Mouse (Mus musculus): ENCODE results near the gene Tex10.
"Not testable (repeated sequence)": the region's sequence is repeated elsewhere in the genome, so short reads cannot be mapped to it uniquely, and the experiment has no call there.

Tex10 gene

DNA sequence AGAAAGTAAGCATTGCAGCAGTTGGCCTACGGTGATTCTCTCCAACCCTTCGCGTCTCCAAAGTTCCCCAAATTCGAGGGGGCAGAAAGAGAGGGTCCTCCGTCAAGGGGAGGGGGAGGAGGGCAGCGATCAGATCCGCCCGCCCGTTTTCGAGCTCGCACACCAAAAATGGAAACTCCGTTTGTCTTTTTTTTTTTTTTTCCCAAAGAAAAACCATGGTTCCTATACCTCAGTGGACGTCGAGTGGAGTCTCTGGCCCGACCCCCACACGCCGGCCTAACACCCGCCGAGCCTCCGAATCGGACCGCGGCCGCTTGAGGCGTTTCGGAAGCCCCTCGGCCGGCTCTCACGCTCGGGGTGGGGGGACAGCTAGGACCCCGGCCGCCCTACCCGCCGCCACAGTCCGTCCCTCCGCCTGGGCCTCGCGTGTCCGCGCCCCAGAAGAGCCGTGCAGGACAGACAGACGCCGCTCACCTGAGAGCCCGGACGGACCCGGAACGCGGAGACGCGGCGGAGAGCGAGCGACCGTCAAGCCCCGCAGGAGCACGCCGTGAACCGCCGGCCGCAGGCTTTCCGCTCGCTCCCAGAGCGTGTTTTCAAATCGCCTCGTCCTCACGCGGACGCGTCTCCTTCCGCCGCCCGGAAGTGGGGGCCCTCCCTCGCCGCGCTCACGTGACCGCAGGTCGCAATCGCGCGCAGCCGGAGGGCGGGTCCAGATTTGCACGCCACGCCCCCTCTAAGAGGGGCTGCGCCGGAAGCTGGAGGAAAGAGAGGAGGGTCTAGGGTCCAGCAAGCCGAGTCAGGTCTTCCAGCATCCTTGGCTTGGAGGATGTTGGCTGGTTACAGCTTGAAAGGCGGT is at the start of gene Tex10:
Gene Tex10 (minus strand): TSS at position 668 of the 859 bp plus-strand sequence.
- DNase-seq: peak; percentile 86 to 88

DNA sequence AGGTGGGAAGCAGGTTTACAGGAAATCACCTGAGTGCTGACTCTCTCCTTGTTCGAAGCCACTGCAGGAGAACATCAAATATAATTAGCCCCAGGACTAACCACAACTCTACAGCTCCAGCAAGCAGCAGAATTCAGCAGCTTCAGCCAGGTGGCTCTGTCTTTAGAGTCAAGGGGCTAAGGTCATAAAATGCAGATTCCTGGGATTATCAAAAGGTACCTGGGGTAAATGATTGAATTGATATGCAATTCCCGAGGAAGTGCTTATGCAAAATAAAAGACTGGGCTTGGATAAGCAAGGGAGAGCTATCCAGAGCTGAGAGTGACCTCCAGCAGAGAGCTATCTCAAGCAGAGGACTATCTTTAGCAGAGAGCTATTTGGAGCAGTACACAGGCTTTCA is 37.6 kb upstream of the Tex10 start:
- DNase-seq: no peak

DNA sequence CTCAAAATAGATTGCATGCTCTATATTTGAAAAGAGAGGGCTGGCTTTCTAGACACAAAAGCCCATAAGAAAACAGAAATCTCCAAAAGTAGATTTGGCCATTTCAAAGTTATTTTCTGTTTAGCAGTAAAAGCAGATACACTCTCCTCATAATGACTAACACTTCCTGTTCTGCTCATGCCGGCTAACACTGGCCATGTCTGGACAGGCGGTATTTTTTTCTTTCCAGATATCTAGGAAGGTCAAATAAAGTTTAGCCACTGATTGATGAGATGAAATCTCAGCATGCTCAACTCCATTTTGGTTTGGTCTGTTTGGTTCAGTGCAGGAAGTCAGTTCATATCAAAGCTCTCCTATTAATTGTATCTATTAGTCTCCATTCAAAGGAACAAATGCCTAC is 19.3 kb upstream of the Tex10 start:
- DNase-seq: no peak

DNA sequence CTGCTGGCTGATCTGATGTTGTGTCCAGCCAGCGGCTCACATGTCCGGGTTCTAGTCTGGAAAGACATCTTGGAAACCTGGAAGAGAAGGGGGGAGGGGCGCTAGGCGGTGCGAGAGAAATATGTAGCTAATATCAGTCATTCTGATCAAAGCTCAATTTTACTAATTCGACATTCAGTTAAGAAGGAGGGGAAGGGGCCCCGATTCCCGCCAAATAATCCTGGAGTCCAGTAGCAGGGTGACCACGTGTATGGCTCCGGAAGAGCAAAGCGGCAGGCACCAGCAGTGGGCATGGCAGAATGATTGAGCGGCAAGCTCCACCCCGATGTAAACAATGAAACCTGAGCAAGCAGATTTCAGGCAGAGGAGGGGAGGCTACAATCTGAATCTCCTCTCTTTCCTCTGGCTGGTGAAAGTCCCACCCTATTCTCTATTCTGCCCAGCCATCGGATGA is 18.1 kb upstream of the Tex10 start:
- no peak for DNase-seq

DNA sequence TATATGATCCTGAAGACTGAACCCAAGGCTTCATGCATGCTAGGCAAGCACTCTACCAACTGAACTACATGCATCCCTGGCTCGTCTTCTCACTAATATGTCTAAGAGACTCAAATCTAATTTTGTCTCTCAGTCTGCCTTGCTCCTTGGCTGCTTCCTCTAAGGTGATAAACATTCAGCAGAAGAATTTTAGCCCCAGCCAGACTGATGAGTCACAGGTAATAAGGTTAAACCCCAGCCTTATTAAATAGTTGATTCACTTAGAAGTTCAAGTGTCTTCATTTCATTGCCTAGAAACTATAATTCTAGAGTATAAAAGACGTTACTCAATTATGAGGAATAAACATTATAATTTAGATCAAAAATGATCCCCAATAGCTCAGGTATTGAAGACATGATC is 15.7 kb upstream of the Tex10 start:
- no peak for DNase-seq

DNA sequence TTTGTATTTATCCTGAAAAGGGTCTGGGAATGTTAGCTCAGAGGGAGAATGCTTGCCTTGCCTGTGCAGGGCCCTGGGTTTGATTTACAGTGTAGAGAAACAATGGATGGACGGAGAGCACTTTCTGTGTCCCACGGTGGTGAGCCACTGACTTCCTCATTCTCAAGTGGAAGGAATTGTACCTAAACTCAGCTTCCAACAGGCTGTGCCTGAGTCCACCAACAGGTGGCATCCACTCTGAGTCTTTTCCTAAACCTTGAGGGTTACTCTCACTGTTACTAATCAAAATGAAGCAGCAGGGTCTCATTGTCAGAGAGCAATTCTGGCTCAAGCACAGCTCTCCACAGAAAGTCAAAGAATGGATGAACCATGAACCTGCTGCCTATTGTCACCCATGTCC is 8.0 kb upstream of the Tex10 start:
- no peak for DNase-seq

DNA sequence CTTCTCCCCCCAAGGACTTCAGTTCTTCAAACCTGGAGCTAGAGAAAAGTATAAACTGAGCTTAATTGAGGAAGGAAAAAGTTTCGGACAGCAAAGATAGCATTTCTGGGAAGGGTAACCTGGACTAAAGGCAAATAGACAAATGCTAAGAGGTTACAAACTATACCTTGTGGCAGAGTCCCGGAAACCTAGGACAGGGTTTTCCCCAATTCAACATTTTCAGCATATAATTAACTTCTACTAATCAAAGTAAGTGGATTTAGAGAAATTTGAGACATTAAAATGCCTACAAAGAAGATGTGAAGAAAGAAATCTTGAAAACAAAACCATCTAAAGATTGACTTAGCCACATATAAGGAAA is 372 bp upstream of the Tex10 start:
- DNase-seq: no peak

DNA sequence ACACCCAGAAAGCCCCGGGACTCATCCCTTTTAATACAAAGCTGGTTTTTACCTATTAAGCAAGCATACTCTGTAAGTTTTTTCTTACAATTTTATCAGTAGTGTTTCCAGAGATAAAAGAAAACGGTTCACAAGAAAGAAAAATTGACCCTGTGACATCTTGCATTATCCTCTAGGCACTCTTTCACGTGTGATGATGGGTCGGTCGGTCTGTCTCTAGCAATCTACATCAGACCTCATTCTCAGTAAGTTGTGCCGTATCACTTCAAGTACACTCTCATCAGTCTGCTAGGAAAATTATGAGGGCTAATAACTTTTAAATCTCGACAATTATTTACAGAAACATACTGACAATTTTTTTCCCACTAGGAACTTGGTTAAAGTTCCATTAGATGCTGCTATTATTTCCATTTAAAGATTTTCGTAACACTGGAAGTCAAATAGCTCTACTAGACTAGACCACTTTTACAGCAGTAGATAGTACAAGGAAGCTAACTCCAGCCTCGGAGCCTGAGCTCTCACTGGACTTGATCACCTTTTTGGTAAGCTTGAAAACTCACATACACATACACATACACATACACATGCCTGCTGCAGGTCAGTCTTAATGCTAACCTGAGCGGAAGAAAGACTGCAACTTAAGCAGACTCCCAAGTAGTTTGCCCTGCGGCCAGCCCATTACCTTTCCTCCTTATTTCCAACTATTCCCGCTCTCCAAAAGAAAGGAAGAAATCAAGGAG is 1.0 kb downstream of the Tex10 start:
- no peak for DNase-seq

DNA sequence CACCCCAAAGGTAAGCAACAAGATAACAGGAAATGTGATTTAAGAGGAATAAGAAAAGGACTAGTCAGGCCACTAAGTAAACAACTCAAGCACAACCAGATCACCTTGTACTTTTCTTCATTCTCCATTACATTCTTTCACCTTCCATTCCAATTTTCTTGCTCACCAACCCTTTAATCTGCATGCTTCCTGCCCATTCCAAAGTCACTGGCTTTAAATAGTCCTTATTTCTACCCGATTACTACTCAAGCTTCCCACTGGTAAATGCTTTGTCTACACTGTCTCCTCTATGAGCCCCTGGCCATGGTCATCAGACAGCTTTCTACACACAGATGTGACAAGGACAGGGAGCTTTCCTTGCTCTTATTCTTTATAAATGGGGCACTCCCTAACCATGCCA is 2.3 kb downstream of the Tex10 start:
- no peak for DNase-seq

DNA sequence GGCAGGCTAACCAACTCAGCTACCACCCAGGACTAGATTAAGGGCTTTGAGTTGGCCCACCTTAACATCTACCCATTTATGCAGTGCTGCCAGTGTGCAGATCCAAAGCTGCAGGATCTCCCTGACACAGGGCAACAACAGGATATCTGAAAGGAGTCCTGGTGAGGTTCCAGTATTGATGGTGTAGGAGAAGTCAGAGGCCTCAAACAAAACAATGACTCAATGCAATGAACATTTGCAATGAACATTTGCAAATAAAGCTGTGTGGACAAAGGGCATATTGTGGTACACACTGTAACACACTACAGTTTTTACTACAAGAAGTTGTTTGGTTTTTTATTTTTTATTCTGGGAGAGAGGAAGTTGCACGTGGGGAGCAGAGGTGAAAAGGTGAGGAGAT is 12.2 kb downstream of the Tex10 start:
- DNase-seq: no peak

DNA sequence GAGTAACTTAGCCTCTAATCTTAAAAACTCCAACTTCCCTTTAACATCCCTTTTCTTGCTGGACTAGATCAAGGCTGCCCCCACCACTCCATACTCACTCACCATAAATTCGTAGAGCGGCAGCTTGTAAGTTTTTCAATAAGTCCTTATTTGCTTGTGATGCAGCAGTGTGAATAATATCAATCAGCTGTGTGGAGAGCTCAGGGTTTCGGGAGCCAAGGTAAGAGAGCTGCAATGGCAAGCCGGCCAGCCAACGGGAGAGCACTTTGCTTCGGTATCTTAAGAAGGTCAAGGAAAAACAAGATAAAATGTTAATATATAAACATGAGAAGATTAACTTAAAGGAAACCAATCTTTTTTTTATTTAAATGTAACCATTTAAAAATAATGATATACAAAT is 14.8 kb downstream of the Tex10 start:
- no peak for DNase-seq

DNA sequence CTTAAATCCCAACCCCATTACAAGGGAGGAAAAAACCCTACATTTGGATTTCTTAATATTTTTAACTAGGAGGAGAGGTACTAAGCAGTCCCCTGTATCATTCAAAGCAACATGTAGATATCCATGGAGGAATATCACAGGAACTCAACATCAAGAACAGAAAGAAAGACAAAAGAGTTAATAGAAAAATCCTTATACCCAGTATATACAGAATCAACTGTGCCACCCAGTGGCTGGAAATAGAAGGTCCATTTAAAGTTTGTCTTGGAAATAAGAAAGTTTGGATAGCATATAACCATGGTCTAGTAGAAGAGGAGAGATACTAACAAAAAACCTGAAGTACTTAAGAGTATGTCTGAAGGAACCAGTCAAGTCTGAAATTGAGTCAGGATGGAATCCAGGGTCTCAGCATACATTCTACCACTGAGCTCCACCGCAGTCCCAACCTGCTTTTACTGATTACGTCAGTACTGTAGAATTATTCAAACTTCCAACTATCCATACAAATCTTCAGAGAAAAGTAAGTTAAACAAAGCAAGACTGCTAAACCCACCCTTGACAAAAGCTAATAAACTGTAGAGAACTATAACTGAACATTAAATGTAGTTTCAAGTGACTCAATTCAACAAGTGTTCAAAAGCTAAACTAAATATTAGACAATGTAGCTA is 19.0 kb downstream of the Tex10 start:
- no peak for DNase-seq

DNA sequence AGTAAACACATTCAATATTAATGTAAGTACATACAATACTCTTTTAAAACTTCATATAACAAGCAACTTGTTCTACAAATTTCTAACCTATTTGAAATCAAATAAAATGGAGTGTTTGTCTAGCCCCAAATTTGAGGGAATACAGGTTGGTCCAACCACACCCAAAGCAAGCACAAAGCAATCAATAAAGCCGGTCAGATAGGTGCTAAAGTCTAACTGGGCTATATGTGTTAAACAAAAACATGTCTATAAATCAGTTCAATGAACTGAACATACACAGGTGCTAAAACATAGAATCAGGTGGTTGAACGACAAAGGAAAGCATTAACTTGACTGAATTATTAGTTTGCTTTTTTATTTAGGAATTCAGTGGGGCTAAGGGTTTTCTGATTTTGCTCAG is 45.2 kb downstream of the Tex10 start:
- DNase-seq: no peak

DNA sequence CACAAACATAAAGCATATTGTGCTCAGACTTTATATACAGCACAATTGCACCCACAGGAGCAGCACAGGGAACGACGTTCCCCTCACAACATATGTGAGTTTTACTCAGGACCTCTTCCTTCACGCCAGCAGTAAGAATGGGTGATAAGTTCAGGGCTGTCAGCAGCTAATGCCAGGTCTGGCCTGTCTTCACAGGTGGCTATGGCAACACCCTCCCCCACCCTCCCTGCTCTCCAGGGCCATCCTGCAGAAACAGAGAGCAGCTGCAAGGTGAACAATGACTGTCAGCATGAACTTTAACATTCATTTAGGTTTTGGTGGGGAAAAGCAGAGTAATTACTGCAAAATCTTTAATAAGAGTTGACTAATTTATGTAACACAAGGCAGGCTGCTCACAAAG is 45.8 kb downstream of the Tex10 start:
- no peak for DNase-seq

DNA sequence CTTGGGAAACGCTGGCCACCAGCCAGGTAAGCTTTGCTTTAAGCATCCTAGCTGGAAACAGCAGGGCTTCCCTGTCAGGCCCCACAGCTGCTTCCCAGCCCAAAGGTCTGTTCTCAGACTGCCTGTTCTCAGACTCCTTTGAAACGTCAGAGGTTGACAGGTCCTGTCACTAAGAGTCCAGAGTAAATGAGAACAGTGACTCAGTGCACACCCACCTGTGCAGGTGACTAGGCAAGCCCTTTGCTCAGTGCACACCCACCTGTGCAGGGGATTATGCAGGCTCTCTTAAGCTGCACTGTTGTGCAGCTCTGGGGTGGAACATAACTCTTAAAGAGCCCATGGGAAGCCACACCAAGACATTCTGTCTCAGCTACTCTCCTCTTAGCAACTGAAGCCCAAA is 49.5 kb downstream of the Tex10 start:
- DNase-seq: no peak

DNA sequence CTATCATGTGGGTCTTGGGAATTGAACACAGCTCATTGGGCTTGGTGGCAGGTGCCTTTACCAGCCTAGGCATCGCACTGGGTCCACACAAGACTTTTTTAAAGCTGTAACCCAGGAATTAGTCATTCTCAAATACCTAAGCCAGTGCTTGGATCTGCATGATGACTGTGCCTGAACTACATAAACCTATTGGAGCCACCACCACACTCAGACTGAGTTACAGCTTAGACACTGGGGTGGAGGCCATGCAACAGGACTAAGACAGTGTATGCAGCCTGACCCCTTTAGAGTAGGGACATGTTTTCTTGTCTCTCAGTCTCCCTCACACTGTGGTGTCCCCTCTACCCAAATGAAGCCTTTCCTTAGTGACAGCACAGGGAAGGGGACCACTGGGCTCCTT is 50.6 kb downstream of the Tex10 start:
- no peak for DNase-seq

DNA sequence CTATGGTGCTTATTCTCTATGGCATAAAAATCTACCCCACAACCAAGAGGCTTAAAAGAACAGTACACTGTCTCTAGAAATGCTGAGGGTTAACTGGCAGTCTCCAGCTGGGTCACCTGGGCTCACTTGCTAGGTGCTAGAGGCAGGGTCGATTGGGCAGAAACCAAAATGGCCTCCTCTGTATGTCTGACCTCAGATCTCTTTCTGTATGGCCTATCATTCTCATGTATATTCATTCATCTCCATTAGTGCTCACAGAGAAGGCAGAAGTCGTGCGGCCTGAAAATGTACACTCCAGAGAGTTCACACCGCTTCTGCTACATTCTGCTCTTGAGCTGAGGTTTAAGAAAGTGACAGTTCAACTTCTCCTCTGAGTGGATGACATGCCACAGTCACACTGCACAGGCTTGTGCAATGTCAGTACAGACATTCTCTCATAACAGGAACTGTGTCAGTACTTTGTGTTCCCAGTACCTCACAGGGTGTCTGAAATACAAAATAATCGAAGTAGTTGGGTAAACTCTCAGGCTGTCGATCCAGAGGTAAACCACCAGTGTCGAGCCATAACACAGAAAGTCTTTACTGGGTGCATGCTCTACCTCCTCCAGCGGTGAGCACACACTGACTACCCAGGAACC is 54.3 kb downstream of the Tex10 start:
- no peak for DNase-seq

DNA sequence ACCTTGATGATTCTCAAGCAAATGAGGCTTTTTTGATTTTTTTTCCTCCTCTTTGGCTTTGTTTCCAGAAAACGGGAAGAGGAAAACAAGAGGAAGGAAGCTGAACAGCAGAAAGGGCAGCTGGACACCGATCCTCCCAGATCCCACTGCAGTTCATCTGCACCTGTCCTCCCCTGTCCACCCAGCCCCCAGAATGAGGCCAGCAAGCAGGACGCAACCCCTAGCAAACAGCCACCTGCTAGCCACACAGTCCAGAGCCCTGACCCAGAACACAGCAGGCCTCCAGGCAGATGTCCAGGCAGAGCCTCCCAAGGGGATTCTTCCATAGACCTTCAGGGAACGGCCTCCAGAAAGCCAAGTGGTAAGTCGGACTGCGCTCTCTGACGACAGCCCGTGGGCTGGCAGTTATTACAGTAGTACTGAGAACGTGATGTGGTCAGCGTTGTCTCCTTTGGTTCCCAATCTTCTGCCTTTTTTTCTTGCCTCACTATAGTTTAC is 57.4 kb downstream of the Tex10 start:
- DNase-seq: peak; percentile 11 to 22

DNA sequence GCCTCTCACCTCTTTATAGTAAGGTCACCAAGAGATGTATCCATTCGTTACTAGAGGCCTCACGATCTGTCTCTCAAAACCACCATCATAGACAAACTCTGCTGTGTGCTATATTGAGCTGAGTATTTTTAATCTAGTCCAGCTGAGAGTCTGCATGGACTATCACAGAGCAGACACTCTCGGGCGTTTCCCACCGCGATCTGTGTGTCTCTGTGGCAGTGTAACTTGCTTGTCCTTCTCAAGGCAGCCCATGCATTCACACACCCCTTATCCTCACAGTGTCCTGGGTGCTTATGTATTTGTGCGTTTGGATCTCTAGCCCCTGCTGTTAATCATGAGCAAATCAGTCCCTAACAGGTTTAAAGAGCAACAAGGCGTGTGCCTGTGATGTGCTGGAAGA is 59.8 kb downstream of the Tex10 start:
- DNase-seq: no peak

DNA sequence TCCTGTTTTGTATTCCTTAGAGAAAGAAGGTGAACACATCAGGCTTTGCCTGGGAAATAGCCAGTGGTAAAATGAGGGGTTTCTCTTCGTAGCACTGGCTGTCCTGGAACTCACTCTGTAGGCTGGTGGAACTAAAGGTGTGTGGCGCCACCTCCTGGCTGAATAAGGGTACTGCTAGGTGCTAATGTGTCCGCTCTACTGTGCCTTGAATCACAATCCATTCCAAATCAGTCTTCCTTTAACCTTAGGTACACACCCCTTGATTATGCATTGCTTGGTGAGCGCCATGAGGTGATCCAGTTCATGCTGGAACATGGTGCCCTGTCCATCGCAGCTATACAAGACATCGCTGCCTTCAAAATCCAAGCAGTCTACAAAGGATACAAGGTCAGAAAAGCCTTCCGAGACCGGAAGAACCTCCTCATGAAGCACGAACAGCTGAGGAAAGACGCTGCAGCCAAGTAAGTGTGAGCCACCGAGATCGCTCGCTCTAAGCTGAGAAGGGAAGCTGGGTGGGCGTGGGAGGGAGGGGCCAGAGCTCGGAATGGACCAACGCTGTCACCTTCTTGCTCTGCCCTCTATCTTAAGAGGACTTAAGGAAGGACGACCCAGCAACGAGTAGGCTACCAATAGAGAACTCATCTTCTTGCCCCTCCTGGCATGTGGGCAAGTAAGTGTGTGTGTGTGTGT is 65.8 kb downstream of the Tex10 start:
- DNase-seq: peak; percentile 43 to 65

DNA sequence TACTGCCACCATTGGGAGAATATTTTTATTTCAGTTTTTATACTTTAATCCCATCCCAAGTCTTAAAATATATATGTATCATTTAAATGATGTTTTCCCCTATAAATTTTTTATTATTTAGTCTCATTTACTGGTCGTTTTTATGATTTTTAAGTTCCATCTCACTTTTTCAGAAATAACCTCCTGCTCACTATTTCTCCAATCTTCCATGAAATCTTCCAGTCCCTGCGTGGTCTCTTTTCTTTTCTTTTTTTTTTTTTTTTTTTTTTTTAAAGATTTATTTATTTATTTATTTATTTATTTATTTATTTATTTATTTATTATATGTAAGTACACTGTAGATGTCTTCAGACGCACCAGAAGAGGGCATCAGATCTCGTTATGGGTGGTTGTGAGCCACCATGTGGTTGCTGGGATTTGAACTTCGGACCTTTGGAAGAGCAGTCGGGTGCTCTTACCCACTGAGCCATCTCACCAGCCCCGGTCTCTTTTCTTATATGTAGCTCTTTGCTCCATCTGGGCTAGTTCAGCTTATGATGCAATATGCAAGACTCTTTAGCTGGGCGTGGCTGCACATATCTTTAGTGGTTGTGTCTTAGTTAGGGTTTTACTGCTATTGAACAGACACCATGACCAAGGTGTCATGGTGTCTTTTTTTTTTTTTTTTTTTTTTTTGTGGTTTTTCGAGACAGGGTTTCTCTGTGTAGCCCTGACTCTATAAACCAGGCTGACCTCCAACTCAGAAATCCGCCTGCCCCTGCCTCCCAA is 67.4 kb downstream of the Tex10 start:
- DNase-seq: not testable (repeated sequence)
